Mouse (Mus musculus) lung, postnatal 0 days (tissue): ENCODE measurements around the gene Gm37240. TPM values are rescaled to one million over a fixed set of nuclear protein-coding genes. Genes with fewer than 3 reads are reported as not detected.
"Not testable (repeated sequence)": the region's sequence is repeated elsewhere in the genome, so short reads cannot be mapped to it uniquely, and the experiment has no call there.

Source experiments
- ATAC-seq: fragments of 200-750 bp; cut with Nextera tagmentation; 2 replicates; pipeline ENCODE4 v1.8.0; 2017; ENCODE audit warnings: moderate library complexity
- DNase-seq: peaks from one replicate; pipeline ENCODE4 v3.0.0-alpha.2; 2016; ENCODE audit warnings: low spot score
- H3K27ac ChIP-seq: fragments of 300-500 bp; sonication (generic); 2 replicates; pipeline ENCODE4 v1.5.1; 2014; ENCODE audit warnings: antibody characterized with exemption, mild to moderate bottlenecking, low read length, mixed read lengths
- H3K27me3 ChIP-seq: fragments of 300-500 bp; sonication (generic); replicated peaks from 2 replicates; pipeline ENCODE4 v1.6.1; 2014; ENCODE audit warnings: low read length, mixed read lengths; ENCODE audit not compliant: insufficient read depth
- H3K36me3 ChIP-seq: fragments of 300-500 bp; sonication (generic); 2 replicates; pipeline ENCODE4 v1.6.1; 2014; ENCODE audit warnings: low read length, mixed read lengths; ENCODE audit not compliant: insufficient read depth
- H3K4me1 ChIP-seq: fragments of 300-500 bp; sonication (generic); 2 replicates; pipeline ENCODE4 v1.6.1; 2014; ENCODE audit warnings: antibody characterized with exemption, low read depth, low read length, mixed read lengths; ENCODE audit not compliant: insufficient read depth
- H3K4me2 ChIP-seq: fragments of 300-500 bp; sonication (generic); replicated peaks from 2 replicates; pipeline ENCODE4 v1.6.1; 2014; ENCODE audit warnings: low read depth, mild to moderate bottlenecking, low read length, moderate library complexity, mixed read lengths
- H3K4me3 ChIP-seq: fragments of 300-500 bp; sonication (generic); 2 replicates; pipeline ENCODE4 v1.5.1; 2014; ENCODE audit warnings: low read depth, low read length
- H3K9ac ChIP-seq: fragments of 300-500 bp; sonication (generic); replicated peaks from 2 replicates; pipeline ENCODE4 v1.6.1; 2014; ENCODE audit warnings: low read depth, mild to moderate bottlenecking
- H3K9me3 ChIP-seq: fragments of 300-500 bp; sonication (generic); 2 replicates; pipeline ENCODE4 v1.6.1; 2016; ENCODE audit warnings: low read length, mixed read lengths
- CTCF ChIP-seq: IDR thresholded peaks from 2 replicates; pipeline ENCODE4 v1.5.1; 2016; ENCODE audit warnings: antibody characterized with exemption, mild to moderate bottlenecking
- EP300 ChIP-seq: IDR thresholded peaks from 2 replicates; pipeline ENCODE4 v1.6.1; 2016; ENCODE audit warnings: antibody characterized with exemption, mild to moderate bottlenecking, control low read depth
- WGBS: fragments of 180-500 bp; shearing (Covaris S2); extraction: QIAGEN DNeasy Blood & Tissue Kit; methylation state at CpG from one replicate; pipeline ENCODE4 v1.1.7; 2014; 5-methylcytosine and 5-hydroxymethylcytosine counted together
- polyA plus RNA-seq: library from polyadenylated mRNA; unstranded; fragments of >200 nt; fragmentation: Nextera tagmentation; extraction: Ambion mirVana; gene quantifications from 2 replicates; pipeline ENCODE4 v1.2.1, GENCODE M21; 2015

Gm37240 gene
- polyA plus RNA-seq, 1 experiment from 2014 or later = 8.9 TPM

- no peak overlapping the region for H3K27ac ChIP-seq
- no peak overlapping the region for H3K9ac ChIP-seq
- no peak overlapping the region for H3K4me2 ChIP-seq
- no peak for DNase-seq
- no peaks in the 10 kb centered on the region for H3K9me3 ChIP-seq
- no peaks in the 10 kb centered on the region for H3K36me3 ChIP-seq
- no peaks in the 10 kb centered on the region for H3K27me3 ChIP-seq
- no peak for ATAC-seq
- no peak overlapping the region for H3K4me3 ChIP-seq
- H3K4me1 ChIP-seq = peaks cover 16% of the 10 kb centered on the region; the same call in 1 of the 2 replicates
- 89% methylated on average over 7 of the region's 7 CpGs for WGBS
- no peak for TF ChIP-seq CTCF
- TF ChIP-seq EP300 = no peak
Observed at GRCm38 (mm10) chr3:84658017-84658416, 1229.3 kb downstream of the Gm37240 start.

GRCm38 (mm10) chr3:84657240-84657639 is 1230.1 kb downstream of the Gm37240 start:
- 0 out of 2 replicates have a peak overlapping the region, but pooled peaks have one; percentile 3 for H3K27ac ChIP-seq
- H3K36me3 ChIP-seq = no peaks in the 10 kb centered on the region
- DNase-seq (peak; percentile 64), ATAC-seq (peak; percentile 55)
- no peaks in the 10 kb centered on the region for H3K9me3 ChIP-seq
- WGBS = 45% methylated on average over 6 of the region's 6 CpGs
- H3K4me1 ChIP-seq = peaks cover 16% of the 10 kb centered on the region; the same call in 1 of the 2 replicates
- TF ChIP-seq CTCF (no peak), EP300 (no peak)
- no peak overlapping the region for H3K4me3 ChIP-seq
- H3K4me2 ChIP-seq = no peak overlapping the region
- H3K9ac ChIP-seq = no peak overlapping the region
- H3K27me3 ChIP-seq = no peaks in the 10 kb centered on the region

GRCm38 (mm10) chr3:84655785-84656150 is 1231.5 kb downstream of the Gm37240 start:
- not testable (repeated sequence) for DNase-seq, H3K36me3 ChIP-seq, H3K4me3 ChIP-seq, H3K9ac ChIP-seq, H3K9me3 ChIP-seq, H3K27me3 ChIP-seq, H3K27ac ChIP-seq, ATAC-seq, H3K4me2 ChIP-seq
- WGBS = 69% methylated on average over 2 of the region's 2 CpGs
- peaks cover 16% of the 10 kb centered on the region; the same call in 1 of the 2 replicates for H3K4me1 ChIP-seq

GRCm38 (mm10) chr3:84654900-84655784 is 1232.2 kb downstream of the Gm37240 start:
- DNase-seq = no peak
- ATAC-seq = no peak
- Histone ChIP-seq H3K36me3 (no peaks in the 10 kb centered on the region), H3K9me3 (no peaks in the 10 kb centered on the region), H3K9ac (no peak overlapping the region), H3K27me3 (no peaks in the 10 kb centered on the region), H3K4me2 (peak overlapping the region; percentile 49), H3K4me3 (no peak overlapping the region), H3K27ac (no peak overlapping the region), H3K4me1 (peaks cover 16% of the 10 kb centered on the region; the same call in 1 of the 2 replicates)
- TF ChIP-seq EP300 = no peak
- TF ChIP-seq CTCF = no peak
- 19% methylated on average over 16 of the region's 16 CpGs for WGBS

GRCm38 (mm10) chr3:84654246-84654826 is 1233.0 kb downstream of the Gm37240 start:
- Histone ChIP-seq H3K4me1 (peaks cover 16% of the 10 kb centered on the region; the same call in 1 of the 2 replicates), H3K9ac (0 out of 2 replicates have a peak overlapping the region, but pooled peaks have one; percentile 12), H3K36me3 (no peaks in the 10 kb centered on the region), H3K9me3 (no peaks in the 10 kb centered on the region), H3K27ac (no peak overlapping the region), H3K4me2 (peak overlapping the region; percentile 49), H3K4me3 (peak overlapping the region; percentile 14; the same call in 1 of the 2 replicates), H3K27me3 (no peaks in the 10 kb centered on the region)
- TF ChIP-seq CTCF (no peak), EP300 (no peak)
- DNase-seq = peak; percentile 31
- peak; percentile 34 for ATAC-seq
- WGBS = 6% methylated on average over 12 of the region's 12 CpGs

- Histone ChIP-seq H3K4me3 (peak overlapping the region; percentile 14; the same call in 1 of the 2 replicates), H3K4me1 (peaks cover 16% of the 10 kb centered on the region; the same call in 1 of the 2 replicates), H3K4me2 (peak overlapping the region; percentile 49), H3K9me3 (no peaks in the 10 kb centered on the region), H3K27ac (no peak overlapping the region), H3K36me3 (no peaks in the 10 kb centered on the region), H3K27me3 (no peaks in the 10 kb centered on the region), H3K9ac (0 out of 2 replicates have a peak overlapping the region, but pooled peaks have one; percentile 12)
- 15% methylated on average over 13 of the region's 14 CpGs for WGBS
- peak; percentile 38 for DNase-seq
- TF ChIP-seq EP300 (no peak), CTCF (no peak)
- ATAC-seq = no peak
Observed at GRCm38 (mm10) chr3:84653557-84654245, 1233.6 kb downstream of the Gm37240 start.
